Mouse (Mus musculus): Measurements from ENCODE around the gene Iqca. TPM values are rescaled to one million over a fixed set of nuclear protein-coding genes. Genes with fewer than 3 reads are reported as not detected.

Gene Iqca
- total RNA-seq, 2 experiments from 2014 or later, result 0.79 to 0.88 TPM

Other genes starting within 250 kb of the Iqca start
- under 1 TPM; 0.28 to 0.95 TPM for gene Gbx2, start 222.2 kb downstream of the Iqca start, total RNA-seq (2021)
- gene Asb18, start 138.7 kb downstream of the Iqca start, total RNA-seq (2021), result under 1 TPM; 0.44 to 0.60 TPM
- gene Ackr3, start 50.6 kb upstream of the Iqca start, total RNA-seq (2021), result 1 to 10 TPM; 7.3 to 9.0 TPM

Measured in left cerebral cortex, postnatal 4 days (tissue).